Mouse (Mus musculus): ENCODE measurements around the gene Retsat. TPM values are rescaled to one million over a fixed set of nuclear protein-coding genes. Genes with fewer than 3 reads are reported as not detected.
A peak's percentile ranks its signal among the peaks of the same experiment; 100 is the strongest.

The Retsat gene
- polyA plus RNA-seq, 1 experiment: 20.8 TPM

- Histone ChIP-seq H3K27me3 (ENCODE audit: control insufficient read depth, insufficient read depth, insufficient read length) (no peaks in the 10 kb centered on the region), H3K79me3 (ENCODE audit: low read depth) (no peaks in the 10 kb centered on the region), H3K4me3 (ENCODE audit: insufficient read depth, poor library complexity, severe bottlenecking) (no peak overlapping the region), H3K79me2 (ENCODE audit: control insufficient read depth, insufficient read depth) (no peaks in the 10 kb centered on the region), H3K36me3 (ENCODE audit: control insufficient read depth, insufficient read depth) (no peaks in the 10 kb centered on the region), H3ac (ENCODE audit: control insufficient read depth, insufficient read length, low read depth) (no peak overlapping the region)
- TF ChIP-seq MYOD1 (IDR thresholded peaks at IDR 0.05; ENCODE audit: control insufficient read depth, insufficient read length, low read depth) (no peak), MYOG (IDR thresholded peaks at IDR 0.05; ENCODE audit: control insufficient read depth, extremely low read depth, insufficient read length) (no peak), MAX (IDR thresholded peaks at IDR 0.05) (no peak), CEBPB (IDR thresholded peaks at IDR 0.05; ENCODE audit: low read depth) (no peak), FOSL1 (IDR thresholded peaks at IDR 0.05; ENCODE audit: insufficient read depth, low read length, poor library complexity, severe bottlenecking) (no peak), USF1 (IDR thresholded peaks at IDR 0.05; ENCODE audit: low read depth) (no peak), CTCF (IDR thresholded peaks at IDR 0.05; ENCODE audit: control insufficient read depth, insufficient read depth, insufficient read length) (no peak)
These were observed 38.7 kb downstream of the Retsat start for GRCm38 (mm10) chr6:72636940-72637339.

GRCm38 (mm10) chr6:72641218-72641954 is 43.1 kb downstream of the Retsat start:
- no peaks in the 10 kb centered on the region for H3K79me3 ChIP-seq (ENCODE audit: low read depth)
- TF ChIP-seq CTCF (IDR thresholded peaks at IDR 0.05; ENCODE audit: control insufficient read depth, insufficient read depth, insufficient read length) (no peak), CEBPB (IDR thresholded peaks at IDR 0.05; ENCODE audit: low read depth) (peak; percentile 24), MYOG (IDR thresholded peaks at IDR 0.05; ENCODE audit: control insufficient read depth, extremely low read depth, insufficient read length) (no peak), MAX (IDR thresholded peaks at IDR 0.05) (no peak), MYOD1 (IDR thresholded peaks at IDR 0.05; ENCODE audit: control insufficient read depth, insufficient read length, low read depth) (no peak)

GRCm38 (mm10) chr6:72644576-72644975 is 46.3 kb downstream of the Retsat start:
- Histone ChIP-seq H3ac (ENCODE audit: control insufficient read depth, insufficient read length, low read depth) (no peak overlapping the region), H3K4me3 (ENCODE audit: insufficient read depth, poor library complexity, severe bottlenecking) (no peak overlapping the region), H3K27me3 (ENCODE audit: control insufficient read depth, insufficient read depth, insufficient read length) (no peaks in the 10 kb centered on the region), H3K79me2 (ENCODE audit: control insufficient read depth, insufficient read depth) (no peaks in the 10 kb centered on the region), H3K36me3 (ENCODE audit: control insufficient read depth, insufficient read depth) (no peaks in the 10 kb centered on the region), H3K79me3 (ENCODE audit: low read depth) (no peaks in the 10 kb centered on the region)
- TF ChIP-seq USF1 (IDR thresholded peaks at IDR 0.05; ENCODE audit: low read depth): peak; percentile 44
- TF ChIP-seq CEBPB (IDR thresholded peaks at IDR 0.05; ENCODE audit: low read depth): no peak

More at GRCm38 (mm10) chr6:72641218-72641954, 43.1 kb downstream of the Retsat start:
- Histone ChIP-seq H3K4me3 (ENCODE audit: insufficient read depth, poor library complexity, severe bottlenecking) (no peak overlapping the region), H3K36me3 (ENCODE audit: control insufficient read depth, insufficient read depth) (no peaks in the 10 kb centered on the region), H3K27me3 (ENCODE audit: control insufficient read depth, insufficient read depth, insufficient read length) (no peaks in the 10 kb centered on the region), H3ac (ENCODE audit: control insufficient read depth, insufficient read length, low read depth) (no peak overlapping the region), H3K79me2 (ENCODE audit: control insufficient read depth, insufficient read depth) (no peaks in the 10 kb centered on the region)

GRCm38 (mm10) chr6:72645364-72645763 is 47.1 kb downstream of the Retsat start:
- H3K27me3 ChIP-seq (ENCODE audit: control insufficient read depth, insufficient read depth, insufficient read length): no peaks in the 10 kb centered on the region
- H3K4me3 ChIP-seq (ENCODE audit: insufficient read depth, poor library complexity, severe bottlenecking): no peak overlapping the region
- no peaks in the 10 kb centered on the region for H3K36me3 ChIP-seq (ENCODE audit: control insufficient read depth, insufficient read depth)
- no peaks in the 10 kb centered on the region for H3K79me3 ChIP-seq (ENCODE audit: low read depth)
- no peak for TF ChIP-seq CEBPB (IDR thresholded peaks at IDR 0.05; ENCODE audit: low read depth)
- no peak for TF ChIP-seq MYOG (IDR thresholded peaks at IDR 0.05; ENCODE audit: control insufficient read depth, extremely low read depth, insufficient read length)
- no peak overlapping the region for H3ac ChIP-seq (ENCODE audit: control insufficient read depth, insufficient read length, low read depth)
- H3K79me2 ChIP-seq (ENCODE audit: control insufficient read depth, insufficient read depth): no peaks in the 10 kb centered on the region

GRCm38 (mm10) chr6:72647383-72647820 is 49.1 kb downstream of the Retsat start:
- Histone ChIP-seq H3K27me3 (ENCODE audit: control insufficient read depth, insufficient read depth, insufficient read length) (no peaks in the 10 kb centered on the region), H3K36me3 (ENCODE audit: control insufficient read depth, insufficient read depth) (no peaks in the 10 kb centered on the region), H3K79me3 (ENCODE audit: low read depth) (no peaks in the 10 kb centered on the region), H3K79me2 (ENCODE audit: control insufficient read depth, insufficient read depth) (no peaks in the 10 kb centered on the region), H3K4me3 (ENCODE audit: insufficient read depth, poor library complexity, severe bottlenecking) (no peak overlapping the region), H3ac (ENCODE audit: control insufficient read depth, insufficient read length, low read depth) (no peak overlapping the region)
- TF ChIP-seq MAX (IDR thresholded peaks at IDR 0.05) (no peak), USF1 (IDR thresholded peaks at IDR 0.05; ENCODE audit: low read depth) (no peak), MYOD1 (IDR thresholded peaks at IDR 0.05; ENCODE audit: control insufficient read depth, insufficient read length, low read depth) (no peak), CTCF (IDR thresholded peaks at IDR 0.05; ENCODE audit: control insufficient read depth, insufficient read depth, insufficient read length) (peak; percentile 62)

- TF ChIP-seq CTCF (IDR thresholded peaks at IDR 0.05; ENCODE audit: control insufficient read depth, insufficient read depth, insufficient read length) (no peak), MAX (IDR thresholded peaks at IDR 0.05) (no peak), MYOG (IDR thresholded peaks at IDR 0.05; ENCODE audit: control insufficient read depth, extremely low read depth, insufficient read length) (no peak), USF1 (IDR thresholded peaks at IDR 0.05; ENCODE audit: low read depth) (no peak), CEBPB (IDR thresholded peaks at IDR 0.05; ENCODE audit: low read depth) (no peak), MYOD1 (IDR thresholded peaks at IDR 0.05; ENCODE audit: control insufficient read depth, insufficient read length, low read depth) (no peak), FOSL1 (IDR thresholded peaks at IDR 0.05; ENCODE audit: insufficient read depth, low read length, poor library complexity, severe bottlenecking) (no peak)
- H3K4me3 ChIP-seq (ENCODE audit: insufficient read depth, poor library complexity, severe bottlenecking): no peak overlapping the region
- no peaks in the 10 kb centered on the region for H3K36me3 ChIP-seq (ENCODE audit: control insufficient read depth, insufficient read depth)
- no peak overlapping the region for H3ac ChIP-seq (ENCODE audit: control insufficient read depth, insufficient read length, low read depth)
- H3K79me2 ChIP-seq (ENCODE audit: control insufficient read depth, insufficient read depth): no peaks in the 10 kb centered on the region
- H3K79me3 ChIP-seq (ENCODE audit: low read depth): no peaks in the 10 kb centered on the region
- no peaks in the 10 kb centered on the region for H3K27me3 ChIP-seq (ENCODE audit: control insufficient read depth, insufficient read depth, insufficient read length)
These were observed 49.8 kb downstream of the Retsat start for GRCm38 (mm10) chr6:72648002-72648595.
